Mouse (Mus musculus) liver, embryonic 12.5 days (tissue): ENCODE measurements around the gene Lamc2. TPM values are rescaled to one million over a fixed set of nuclear protein-coding genes. Genes with fewer than 3 reads are reported as not detected.

ENCODE experiments used
- ATAC-seq: fragments of 200-750 bp; cut with Nextera tagmentation; 2 replicates; pipeline ENCODE4 v1.8.0; 2017; ENCODE audit warnings: moderate number of reproducible peaks, mild to moderate bottlenecking, moderate library complexity
- H3K27ac ChIP-seq: fragments of 300-500 bp; sonication (generic); 2 replicates; pipeline ENCODE4 v1.5.1; 2016; ENCODE audit warnings: mild to moderate bottlenecking
- H3K27me3 ChIP-seq: fragments of 300-500 bp; sonication (generic); replicated peaks from 2 replicates; pipeline ENCODE4 v1.6.1; 2016; ENCODE audit warnings: mild to moderate bottlenecking, moderate library complexity
- H3K36me3 ChIP-seq: fragments of 300-500 bp; sonication (generic); 2 replicates; pipeline ENCODE4 v1.6.1; 2016; ENCODE audit warnings: mild to moderate bottlenecking, moderate library complexity
- H3K4me1 ChIP-seq: fragments of 300-500 bp; sonication (generic); 2 replicates; pipeline ENCODE4 v1.6.1; 2016
- H3K4me2 ChIP-seq: fragments of 300-500 bp; sonication (generic); 2 replicates; pipeline ENCODE4 v1.6.1; 2016; ENCODE audit warnings: mild to moderate bottlenecking, moderate library complexity
- H3K4me3 ChIP-seq: fragments of 300-500 bp; sonication (generic); 2 replicates; pipeline ENCODE4 v1.5.1; 2016; ENCODE audit warnings: mild to moderate bottlenecking, moderate library complexity
- H3K9ac ChIP-seq: fragments of 300-500 bp; sonication (generic); 2 replicates; pipeline ENCODE4 v1.6.1; 2016; ENCODE audit warnings: mild to moderate bottlenecking, moderate library complexity
- H3K9me3 ChIP-seq: fragments of 300-500 bp; sonication (generic); replicated peaks from 2 replicates; pipeline ENCODE4 v1.6.1; 2016; ENCODE audit warnings: mild to moderate bottlenecking, moderate library complexity
- WGBS: fragments of 180-500 bp; shearing (Covaris S2); methylation state at CpG from one replicate; pipeline ENCODE4 v1.1.7; 2016; ENCODE audit not compliant: insufficient replicate concordance; 5-methylcytosine and 5-hydroxymethylcytosine counted together
- polyA plus RNA-seq: library from polyadenylated mRNA; unstranded; fragments of >200 nt; fragmentation: Nextera tagmentation; extraction: Ambion mirVana; gene quantifications from 2 replicates; pipeline ENCODE4 v1.2.1, GENCODE M21; 2016

Gene Lamc2
- polyA plus RNA-seq, 1 experiment from 2014 or later = 0.43 TPM

DNA sequence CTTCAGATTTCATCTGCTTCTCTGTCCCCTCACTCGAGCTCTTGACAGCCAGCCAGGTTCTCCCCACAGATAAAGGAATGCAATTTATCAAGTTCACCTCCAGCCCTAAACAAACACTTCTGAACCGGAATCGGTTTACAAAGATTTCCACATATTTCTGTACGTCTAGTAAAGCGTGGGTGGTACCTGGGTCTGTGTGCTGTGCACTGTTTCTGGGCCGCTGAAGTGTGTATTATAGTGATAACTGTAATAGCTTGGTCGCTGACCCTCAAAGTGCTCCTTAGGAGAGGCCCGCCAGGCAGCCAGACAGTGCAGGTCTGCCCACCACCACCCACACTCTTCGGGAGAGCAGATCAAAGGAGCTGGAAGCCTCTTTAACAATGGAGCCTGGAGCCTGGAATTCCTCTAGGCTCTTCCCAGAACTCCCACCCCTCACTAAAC lies 13.9 kb downstream of the Lamc2 start:
- no peak for ATAC-seq
- Histone ChIP-seq H3K27me3 (peaks cover 3% of the 10 kb centered on the region; the same call in 1 of the 2 replicates), H3K4me2 (no peak overlapping the region), H3K9ac (no peak overlapping the region), H3K4me1 (0 out of 2 replicates have a peak, but pooled peaks cover 9% of the 10 kb centered on the region), H3K27ac (no peak overlapping the region), H3K9me3 (no peaks in the 10 kb centered on the region), H3K36me3 (no peaks in the 10 kb centered on the region), H3K4me3 (no peak overlapping the region)
- WGBS = 30% methylated on average over 9 of the region's 9 CpGs

DNA sequence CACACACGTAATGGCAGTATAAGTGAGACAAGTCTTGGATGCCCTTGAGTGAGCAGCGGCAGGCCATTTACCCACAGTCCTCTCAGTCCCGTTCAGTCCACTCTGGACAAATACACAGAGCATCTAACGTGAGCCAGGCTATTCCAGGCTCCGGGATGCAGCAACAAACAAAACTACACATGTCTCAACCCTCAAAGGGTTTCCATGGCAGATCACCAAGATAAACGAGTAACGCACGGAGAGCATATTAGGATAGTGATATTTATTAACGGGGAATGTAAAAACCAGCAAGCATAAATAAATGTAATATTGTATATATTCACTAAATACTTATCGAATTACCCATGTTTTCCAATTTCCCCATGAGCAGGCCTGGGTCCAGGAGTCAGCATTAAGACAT lies 15.2 kb downstream of the Lamc2 start:
- Histone ChIP-seq H3K36me3 (no peaks in the 10 kb centered on the region), H3K9me3 (no peaks in the 10 kb centered on the region), H3K4me1 (0 out of 2 replicates have a peak, but pooled peaks cover 9% of the 10 kb centered on the region), H3K9ac (no peak overlapping the region), H3K27ac (no peak overlapping the region), H3K4me3 (no peak overlapping the region), H3K27me3 (peaks cover 3% of the 10 kb centered on the region; the same call in 1 of the 2 replicates), H3K4me2 (no peak overlapping the region)
- 76% methylated on average over 10 of the region's 10 CpGs for WGBS
- no peak for ATAC-seq

DNA sequence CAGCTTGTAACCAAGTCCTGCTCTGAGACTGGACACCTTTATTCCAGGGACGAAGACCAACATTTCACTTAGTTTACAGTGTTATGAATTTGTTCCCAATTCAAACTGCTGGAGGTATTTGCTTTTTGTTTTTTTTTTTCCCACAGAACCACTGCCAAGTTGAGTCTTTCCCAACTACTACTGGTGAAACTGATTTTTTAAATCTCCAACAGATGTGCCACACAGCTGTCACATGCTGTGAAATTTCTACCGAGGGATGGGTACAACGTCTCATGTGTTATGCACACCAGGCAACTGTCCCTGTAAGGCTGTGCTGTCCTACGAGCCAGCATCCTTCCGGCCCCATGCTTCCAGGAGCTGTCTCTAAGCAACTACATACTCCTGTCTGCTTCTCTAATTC lies 18.0 kb downstream of the Lamc2 start:
- H3K36me3 ChIP-seq = no peaks in the 10 kb centered on the region
- H3K27ac ChIP-seq = no peak overlapping the region
- H3K4me2 ChIP-seq = no peak overlapping the region
- H3K4me3 ChIP-seq = no peak overlapping the region
- no peak overlapping the region for H3K9ac ChIP-seq
- no peaks in the 10 kb centered on the region for H3K9me3 ChIP-seq
- 76% methylated on average over 5 of the region's 5 CpGs for WGBS
- 0 out of 2 replicates have a peak, but pooled peaks cover 9% of the 10 kb centered on the region for H3K4me1 ChIP-seq
- peaks cover 3% of the 10 kb centered on the region; the same call in 1 of the 2 replicates for H3K27me3 ChIP-seq
- no peak for ATAC-seq

DNA sequence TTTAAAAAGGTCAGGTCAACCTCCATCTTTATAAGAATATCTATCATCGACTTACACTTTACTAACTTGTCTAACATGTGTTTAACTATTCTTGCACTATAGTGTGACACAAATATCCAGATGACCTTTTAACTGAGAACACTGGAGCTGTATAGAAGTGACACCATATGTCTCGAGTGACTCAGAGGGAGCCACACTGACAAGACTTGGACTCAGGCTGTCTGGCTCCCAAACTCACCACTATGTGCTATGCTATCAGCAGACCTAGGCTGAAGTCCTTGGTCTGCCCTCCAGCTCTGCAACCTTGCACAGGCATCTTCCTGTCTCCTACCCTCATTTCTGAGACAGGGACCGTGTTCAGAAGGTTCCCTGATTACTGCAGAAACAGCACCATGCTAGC lies 22.4 kb downstream of the Lamc2 start:
- no peaks in the 10 kb centered on the region for H3K27me3 ChIP-seq
- ATAC-seq = no peak

DNA sequence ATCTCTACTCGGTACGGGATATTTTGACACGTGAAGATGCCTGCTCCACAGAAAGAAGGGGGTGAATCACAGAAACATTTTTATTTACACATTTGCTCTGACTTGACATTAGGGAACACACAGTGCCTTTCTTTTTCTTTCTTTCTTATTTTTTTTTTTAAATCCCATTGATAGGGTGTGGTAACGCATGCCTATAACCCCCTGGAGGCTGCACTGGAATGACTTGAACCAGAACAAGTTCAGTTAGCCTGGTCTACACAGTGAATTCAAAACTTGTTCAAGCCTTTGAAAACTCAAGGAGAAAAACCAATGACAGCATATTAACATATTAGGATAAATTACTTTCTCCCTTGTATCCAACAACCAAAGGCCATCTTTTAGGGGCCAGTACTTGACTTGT lies 27.1 kb downstream of the Lamc2 start:
- no peak for ATAC-seq
- H3K27me3 ChIP-seq = no peaks in the 10 kb centered on the region
- H3K9ac ChIP-seq = no peak overlapping the region
- H3K9me3 ChIP-seq = no peaks in the 10 kb centered on the region
- H3K27ac ChIP-seq = no peak overlapping the region
- no peak overlapping the region for H3K4me2 ChIP-seq
- 79% methylated on average over 4 of the region's 4 CpGs for WGBS
- H3K4me1 ChIP-seq = no peaks in the 10 kb centered on the region
- H3K36me3 ChIP-seq = no peaks in the 10 kb centered on the region
- H3K4me3 ChIP-seq = no peak overlapping the region

More for the DNA sequence above, 22.4 kb downstream of the Lamc2 start:
- H3K4me1 ChIP-seq = no peaks in the 10 kb centered on the region
- H3K9ac ChIP-seq = no peak overlapping the region
- no peaks in the 10 kb centered on the region for H3K9me3 ChIP-seq
- H3K36me3 ChIP-seq = no peaks in the 10 kb centered on the region
- no peak overlapping the region for H3K27ac ChIP-seq
- WGBS = 57% methylated on average over 3 of the region's 3 CpGs
- H3K4me2 ChIP-seq = no peak overlapping the region
- H3K4me3 ChIP-seq = no peak overlapping the region

DNA sequence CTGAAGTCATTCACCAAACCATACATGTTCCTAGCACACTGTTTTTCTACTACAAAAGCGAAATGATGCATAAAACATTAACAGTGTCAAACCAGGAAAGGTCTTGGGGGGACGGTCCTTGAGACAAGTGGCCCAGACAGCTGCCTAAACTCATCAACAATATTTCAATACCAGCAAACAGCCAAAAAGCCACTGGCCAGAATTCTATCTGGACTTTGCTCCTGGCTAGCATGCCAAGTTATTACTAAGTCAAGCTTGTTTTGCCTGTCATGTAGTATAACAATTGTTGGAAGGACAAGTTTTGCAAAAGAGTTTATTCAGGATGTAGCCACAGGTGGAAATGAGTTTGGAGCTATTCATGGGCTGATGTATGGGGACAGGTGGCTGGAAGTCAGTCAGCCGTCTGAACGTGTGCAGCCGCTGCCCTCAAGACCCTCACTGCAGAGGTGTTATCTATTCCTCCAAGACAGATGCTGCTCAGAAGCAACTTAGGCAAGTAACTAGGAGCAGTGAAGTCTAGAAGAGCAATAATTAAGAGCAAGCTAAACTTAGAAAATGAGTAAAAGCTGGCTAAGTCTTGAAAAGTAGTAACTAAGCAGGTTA lies 29.1 kb downstream of the Lamc2 start:
- Histone ChIP-seq H3K4me2 (no peak overlapping the region), H3K27ac (no peak overlapping the region), H3K9ac (no peak overlapping the region), H3K9me3 (no peaks in the 10 kb centered on the region), H3K36me3 (no peaks in the 10 kb centered on the region), H3K4me3 (no peak overlapping the region), H3K27me3 (no peaks in the 10 kb centered on the region), H3K4me1 (no peaks in the 10 kb centered on the region)
- 58% methylated on average over 5 of the region's 5 CpGs for WGBS
- no peak for ATAC-seq

DNA sequence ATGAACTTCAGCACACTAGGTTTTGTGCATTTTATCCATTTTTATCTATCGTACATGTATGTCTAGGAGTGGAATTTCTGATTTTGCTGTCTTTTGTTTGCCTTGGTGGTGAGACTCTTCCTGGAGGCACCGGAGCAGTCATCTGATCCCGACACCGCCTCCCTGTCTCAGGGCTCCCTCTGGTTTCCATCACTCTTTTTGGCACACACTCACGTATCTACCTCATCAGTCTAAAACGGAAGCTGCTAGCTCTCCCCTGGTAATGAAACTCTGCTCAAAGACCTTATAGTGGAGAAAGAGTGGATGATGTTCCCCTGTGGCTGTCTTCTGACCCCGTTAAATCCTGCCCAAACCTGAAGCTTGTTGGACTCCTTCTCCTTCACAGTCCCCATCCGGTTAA lies 30.9 kb downstream of the Lamc2 start:
- H3K9ac ChIP-seq = no peak overlapping the region
- 65% methylated on average over 8 of the region's 8 CpGs for WGBS
- no peak overlapping the region for H3K4me2 ChIP-seq
- no peak for ATAC-seq
- H3K27ac ChIP-seq = no peak overlapping the region
- H3K27me3 ChIP-seq = no peaks in the 10 kb centered on the region
- no peak overlapping the region for H3K4me3 ChIP-seq
- H3K36me3 ChIP-seq = no peaks in the 10 kb centered on the region
- no peaks in the 10 kb centered on the region for H3K9me3 ChIP-seq
- no peaks in the 10 kb centered on the region for H3K4me1 ChIP-seq

DNA sequence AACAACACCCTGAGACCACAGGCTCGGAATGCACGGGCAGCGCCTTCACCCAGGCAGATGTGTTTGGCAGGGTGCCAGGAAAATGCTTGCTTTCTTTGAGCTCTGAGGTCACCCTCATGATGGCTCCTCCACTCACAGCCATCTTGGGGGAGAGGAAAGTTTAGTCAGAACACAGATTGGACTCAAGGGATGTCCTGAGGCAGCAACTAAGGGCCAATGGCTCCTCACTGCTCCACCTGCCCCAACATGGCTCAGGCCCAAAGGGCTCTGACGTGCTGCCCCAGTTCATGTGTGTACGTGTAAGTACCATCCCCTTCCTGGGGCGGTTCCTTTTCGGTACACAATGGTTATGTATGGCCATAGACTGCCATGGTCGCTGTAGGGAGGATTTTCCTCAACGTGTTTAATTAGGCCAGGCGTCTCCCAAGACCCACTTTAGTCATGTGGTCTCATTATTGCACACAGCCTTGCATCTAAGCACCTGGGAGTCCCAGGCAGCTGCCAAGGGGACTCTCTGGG lies 32.6 kb downstream of the Lamc2 start:
- Histone ChIP-seq H3K27ac (no peak overlapping the region), H3K27me3 (no peaks in the 10 kb centered on the region), H3K36me3 (no peaks in the 10 kb centered on the region), H3K4me1 (no peaks in the 10 kb centered on the region), H3K4me3 (no peak overlapping the region), H3K9ac (no peak overlapping the region), H3K9me3 (no peaks in the 10 kb centered on the region), H3K4me2 (no peak overlapping the region)
- 66% methylated on average over 10 of the region's 10 CpGs for WGBS
- ATAC-seq = no peak

DNA sequence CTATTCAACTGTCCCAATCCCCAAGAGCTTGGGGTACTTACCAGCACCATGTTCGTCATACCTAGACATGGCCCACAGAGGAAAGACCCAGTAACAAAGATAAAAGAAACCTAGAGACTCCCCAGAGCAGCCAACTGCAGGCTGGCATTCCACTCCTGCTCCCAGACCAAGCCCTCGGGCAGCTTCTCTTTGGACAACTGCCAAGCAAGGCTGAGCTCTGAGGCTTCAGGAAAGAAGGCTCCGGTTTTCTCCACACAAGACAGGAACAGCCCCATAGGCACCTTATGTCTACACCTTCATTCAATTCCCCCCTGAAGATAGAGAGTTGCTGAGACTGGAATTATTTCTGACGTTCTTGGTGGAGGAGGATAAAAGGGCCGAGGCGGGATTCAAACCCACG lies 33.7 kb downstream of the Lamc2 start:
- ATAC-seq = no peak
- H3K36me3 ChIP-seq = no peaks in the 10 kb centered on the region
- WGBS = 75% methylated on average over 7 of the region's 7 CpGs
- H3K4me2 ChIP-seq = no peak overlapping the region
- no peaks in the 10 kb centered on the region for H3K4me1 ChIP-seq
- H3K27ac ChIP-seq = no peak overlapping the region
- H3K9ac ChIP-seq = no peak overlapping the region
- no peaks in the 10 kb centered on the region for H3K27me3 ChIP-seq
- no peaks in the 10 kb centered on the region for H3K9me3 ChIP-seq
- H3K4me3 ChIP-seq = no peak overlapping the region

DNA sequence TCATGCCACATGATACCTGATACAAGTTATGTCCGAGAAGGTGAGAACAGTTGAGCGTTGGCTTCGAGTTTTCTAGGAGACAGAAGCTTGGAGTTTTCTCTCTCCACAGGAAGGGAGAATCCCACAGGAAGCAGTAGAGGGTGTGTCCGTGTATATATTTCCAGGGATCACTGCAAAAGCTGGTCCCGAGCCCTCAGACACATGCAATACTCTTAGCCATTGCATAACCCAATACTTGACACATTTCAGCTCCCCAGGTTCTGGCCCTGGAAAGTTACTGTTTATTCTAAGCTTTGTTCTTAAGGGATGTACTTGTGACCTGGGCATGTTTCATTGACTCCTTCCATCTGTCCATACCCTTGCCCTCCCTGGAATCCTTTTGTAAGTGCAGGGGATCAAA lies 40.5 kb downstream of the Lamc2 start:
- H3K4me2 ChIP-seq = no peak overlapping the region
- H3K4me3 ChIP-seq = no peak overlapping the region
- H3K27ac ChIP-seq = no peak overlapping the region
- H3K9ac ChIP-seq = no peak overlapping the region
- no peaks in the 10 kb centered on the region for H3K27me3 ChIP-seq
- whole genome bisulfite sequencing = 61% methylated on average over 5 of the region's 5 CpGs
- H3K4me1 ChIP-seq = 0 out of 2 replicates have a peak, but pooled peaks cover 1% of the 10 kb centered on the region
- no peak for ATAC-seq
- no peaks in the 10 kb centered on the region for H3K36me3 ChIP-seq
- H3K9me3 ChIP-seq = no peaks in the 10 kb centered on the region

DNA sequence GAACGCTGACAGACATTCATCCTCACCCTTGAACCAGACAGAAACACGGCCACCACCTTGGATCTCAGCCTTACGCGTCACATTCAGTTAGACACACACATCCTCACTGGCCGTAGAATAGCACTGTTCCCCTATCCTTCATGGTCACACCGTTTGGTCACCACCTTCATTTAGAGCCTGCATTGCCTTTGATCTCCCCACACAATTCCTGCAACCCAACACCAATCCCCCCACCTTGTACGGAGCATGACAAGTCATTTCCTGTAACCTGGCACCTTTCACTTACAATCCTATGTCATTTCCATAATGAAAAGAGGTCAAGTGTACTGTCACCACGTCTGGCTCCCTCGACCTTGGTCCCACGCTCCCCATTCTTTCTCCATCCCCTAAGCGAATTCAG lies 42.2 kb downstream of the Lamc2 start:
- Histone ChIP-seq H3K4me2 (no peak overlapping the region), H3K9me3 (no peaks in the 10 kb centered on the region), H3K4me3 (no peak overlapping the region), H3K36me3 (no peaks in the 10 kb centered on the region), H3K27ac (no peak overlapping the region), H3K9ac (no peak overlapping the region), H3K27me3 (no peaks in the 10 kb centered on the region), H3K4me1 (peaks cover 9% of the 10 kb centered on the region; the same call in 1 of the 2 replicates)
- no peak for ATAC-seq
- 71% methylated on average over 11 of the region's 11 CpGs for WGBS

DNA sequence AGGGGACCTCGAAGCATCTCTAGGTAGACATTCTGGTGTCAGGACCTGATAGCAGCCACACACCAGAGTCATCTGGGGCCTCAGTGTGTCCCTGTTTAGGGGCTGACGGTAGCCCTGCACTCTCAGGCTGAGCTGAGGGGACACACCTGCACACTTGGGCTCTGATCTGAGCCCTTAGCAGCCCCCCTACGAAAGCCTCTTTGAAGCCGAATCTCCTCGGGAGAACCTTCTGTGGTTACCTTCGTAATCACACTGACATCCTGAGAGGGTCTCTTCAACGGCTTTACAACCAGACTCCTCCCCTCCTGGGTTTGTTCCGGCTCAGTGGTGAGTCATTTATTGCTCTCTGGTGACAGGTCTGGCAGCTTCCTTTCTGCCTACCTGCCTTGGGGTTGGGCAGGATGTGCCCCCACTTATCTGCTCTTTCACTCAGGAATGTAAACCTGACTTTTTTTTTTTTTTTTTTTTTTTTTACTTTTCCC lies 45.5 kb downstream of the Lamc2 start:
- Histone ChIP-seq H3K4me3 (no peak overlapping the region), H3K4me2 (no peak overlapping the region), H3K9me3 (no peaks in the 10 kb centered on the region), H3K27me3 (no peaks in the 10 kb centered on the region), H3K36me3 (no peaks in the 10 kb centered on the region), H3K4me1 (peaks cover 9% of the 10 kb centered on the region; the same call in 1 of the 2 replicates), H3K9ac (no peak overlapping the region), H3K27ac (no peak overlapping the region)
- no peak for ATAC-seq
- 11% methylated on average over 8 of the region's 8 CpGs for WGBS
